Mouse (Mus musculus): ENCODE results near the gene Abcb10.

- no peak for TF ChIP-seq CTCF (conservative IDR thresholded peaks at IDR 0.05; ENCODE audit: low read length)
- TF ChIP-seq NANOG (IDR thresholded peaks at IDR 0.05; ENCODE audit: borderline replicate concordance, low read length), result no peak
- no peak for TF ChIP-seq POU5F1 (IDR thresholded peaks at IDR 0.05; ENCODE audit: borderline replicate concordance, low read length)
Observed at GRCm38 (mm10) chr8:123999568-123999967, 16.6 kb upstream of the Abcb10 start.
